Mouse (Mus musculus): ENCODE results near the gene Pdzk1ip1.

Pdzk1ip1 gene

DNA sequence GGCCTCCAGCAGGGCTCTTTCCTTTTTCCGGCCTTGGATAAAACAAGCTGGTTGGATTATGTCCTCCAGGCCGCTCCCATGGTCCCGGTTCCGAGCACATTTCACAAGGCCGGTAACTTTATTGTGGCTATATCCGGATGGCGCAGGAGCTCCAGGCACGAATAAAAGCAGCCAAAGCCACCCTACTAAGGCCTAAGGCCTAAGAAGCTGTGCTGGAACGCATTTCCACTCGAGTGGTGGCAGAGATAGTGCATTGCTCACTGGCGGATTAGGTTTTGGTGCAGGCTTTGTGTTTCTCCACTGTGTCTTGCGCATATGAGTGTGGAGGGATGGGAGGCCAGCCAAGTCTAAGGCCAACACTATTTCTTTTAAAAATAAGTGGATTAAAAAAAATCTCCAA, 28.6 kb upstream of the Pdzk1ip1 start:
- Histone ChIP-seq H3K27me3 (ENCODE audit: control insufficient read depth, insufficient read depth, low read length, poor library complexity, severe bottlenecking) (no peaks in the 10 kb centered on the region; the same call in none of the 2 replicates), H3K36me3 (ENCODE audit: control insufficient read depth, insufficient read depth, low read length, poor library complexity, severe bottlenecking) (no peaks in the 10 kb centered on the region)
- DNase-seq (ENCODE audit: low read depth, low spot score): no peak

- no peak for DNase-seq (ENCODE audit: low read depth, low spot score)
- H3K36me3 ChIP-seq (ENCODE audit: control insufficient read depth, insufficient read depth, low read length, poor library complexity, severe bottlenecking): no peaks in the 10 kb centered on the region
- no peaks in the 10 kb centered on the region; the same call in none of the 2 replicates for H3K27me3 ChIP-seq (ENCODE audit: control insufficient read depth, insufficient read depth, low read length, poor library complexity, severe bottlenecking)
Observed at GRCm38 (mm10) chr4:115060753-115061152, 27.8 kb upstream of the Pdzk1ip1 start.

- Histone ChIP-seq H3K27me3 (ENCODE audit: control insufficient read depth, insufficient read depth, low read length, poor library complexity, severe bottlenecking) (no peaks in the 10 kb centered on the region; the same call in 1 of the 2 replicates), H3K36me3 (ENCODE audit: control insufficient read depth, insufficient read depth, low read length, poor library complexity, severe bottlenecking) (no peaks in the 10 kb centered on the region)
- DNase-seq (ENCODE audit: low read depth, low spot score): no peak
Observed at GRCm38 (mm10) chr4:115062540-115062874, 26.0 kb upstream of the Pdzk1ip1 start.

GRCm38 (mm10) chr4:115062875-115063517, 25.5 kb upstream of the Pdzk1ip1 start:
- Histone ChIP-seq H3K27me3 (ENCODE audit: control insufficient read depth, insufficient read depth, low read length, poor library complexity, severe bottlenecking) (no peaks in the 10 kb centered on the region; the same call in 1 of the 2 replicates), H3K36me3 (ENCODE audit: control insufficient read depth, insufficient read depth, low read length, poor library complexity, severe bottlenecking) (no peaks in the 10 kb centered on the region)
- DNase-seq (ENCODE audit: low read depth, low spot score): peak; percentile 23

DNA sequence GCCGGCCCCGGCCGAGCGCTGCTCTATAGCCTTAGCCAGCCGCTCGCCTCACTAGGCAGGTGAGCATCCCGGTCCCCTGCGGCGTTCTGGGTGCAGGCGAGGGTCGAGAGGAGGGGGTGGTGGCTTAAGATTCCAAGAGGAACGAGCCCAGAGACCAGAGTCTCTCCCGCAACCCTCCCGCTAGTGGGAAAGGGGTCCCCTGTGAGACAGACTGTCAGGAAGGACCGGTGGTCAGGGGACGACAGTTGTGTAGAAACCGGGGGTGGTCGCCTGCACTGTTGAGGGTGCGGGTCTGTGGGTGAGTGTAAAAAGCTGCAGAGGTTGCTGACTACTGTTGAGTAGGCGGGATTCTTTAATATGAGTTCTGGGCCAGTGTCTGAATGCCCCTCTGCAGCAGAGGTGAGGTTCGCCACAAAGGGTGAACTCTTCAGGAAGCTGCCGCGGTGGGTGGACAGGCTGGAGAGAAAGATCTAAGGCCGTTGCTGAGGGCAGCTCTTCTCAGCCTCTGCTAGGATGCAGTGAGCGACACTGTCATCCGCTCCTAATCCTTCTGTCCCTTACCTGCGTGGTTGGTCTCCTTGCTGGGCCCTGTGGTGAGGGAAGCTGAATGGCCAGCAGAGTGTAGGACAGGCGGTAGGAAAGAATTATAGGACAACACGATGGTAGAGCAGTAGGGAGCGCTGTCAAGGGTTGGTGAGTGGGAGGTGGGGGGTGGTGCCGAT, 24.8 kb upstream of the Pdzk1ip1 start:
- no peaks in the 10 kb centered on the region; the same call in 1 of the 2 replicates for H3K27me3 ChIP-seq (ENCODE audit: control insufficient read depth, insufficient read depth, low read length, poor library complexity, severe bottlenecking)
- H3K36me3 ChIP-seq (ENCODE audit: control insufficient read depth, insufficient read depth, low read length, poor library complexity, severe bottlenecking): no peaks in the 10 kb centered on the region

DNA sequence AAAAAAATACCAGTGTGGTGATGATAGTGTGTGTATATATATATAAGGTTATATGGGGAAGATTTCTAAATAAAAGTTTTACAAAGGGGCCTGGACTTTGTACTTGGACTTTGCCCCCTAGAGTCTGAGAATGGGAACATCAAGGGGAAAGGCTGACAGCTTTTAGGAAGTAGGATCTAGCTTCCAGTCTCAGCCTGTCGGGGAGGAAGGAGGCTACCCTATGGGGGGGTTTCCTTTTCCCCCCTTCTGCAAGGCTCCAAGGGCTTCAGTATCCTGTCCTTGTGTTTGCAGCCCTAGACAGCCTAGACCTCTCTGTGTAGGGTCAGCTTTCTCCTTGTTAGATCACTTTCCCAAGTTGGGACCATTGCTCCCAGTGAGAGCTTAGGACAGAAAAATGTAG, 16.8 kb upstream of the Pdzk1ip1 start:
- DNase-seq (ENCODE audit: low read depth, low spot score): no peak
- H3K36me3 ChIP-seq (ENCODE audit: control insufficient read depth, insufficient read depth, low read length, poor library complexity, severe bottlenecking): no peaks in the 10 kb centered on the region
- H3K27me3 ChIP-seq (ENCODE audit: control insufficient read depth, insufficient read depth, low read length, poor library complexity, severe bottlenecking): no peaks in the 10 kb centered on the region

More for the DNA sequence above, 24.8 kb upstream of the Pdzk1ip1 start:
- DNase-seq (ENCODE audit: low read depth, low spot score): no peak

DNA sequence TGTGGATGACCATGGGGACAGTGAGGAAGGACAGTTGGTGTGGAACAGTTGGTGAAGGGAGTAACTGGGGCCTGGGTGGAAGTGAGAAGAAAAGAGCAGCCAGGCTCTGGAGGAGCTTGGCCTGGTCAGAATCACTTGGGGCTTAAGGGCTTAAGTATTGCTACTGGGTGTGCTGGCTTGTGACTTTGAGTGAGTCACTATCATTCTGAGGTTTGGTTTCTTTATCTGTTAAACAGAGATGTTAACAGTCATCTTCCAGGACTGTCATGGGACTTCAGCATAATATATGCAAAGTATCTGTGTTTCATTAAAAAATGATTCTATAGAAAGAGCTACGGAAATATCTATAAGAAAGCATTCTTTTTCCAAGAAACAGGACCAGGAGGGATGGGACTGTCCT, 13.7 kb upstream of the Pdzk1ip1 start:
- H3K27me3 ChIP-seq (ENCODE audit: control insufficient read depth, insufficient read depth, low read length, poor library complexity, severe bottlenecking): no peaks in the 10 kb centered on the region
- no peaks in the 10 kb centered on the region for H3K36me3 ChIP-seq (ENCODE audit: control insufficient read depth, insufficient read depth, low read length, poor library complexity, severe bottlenecking)
- no peak for DNase-seq (ENCODE audit: low read depth, low spot score)

DNA sequence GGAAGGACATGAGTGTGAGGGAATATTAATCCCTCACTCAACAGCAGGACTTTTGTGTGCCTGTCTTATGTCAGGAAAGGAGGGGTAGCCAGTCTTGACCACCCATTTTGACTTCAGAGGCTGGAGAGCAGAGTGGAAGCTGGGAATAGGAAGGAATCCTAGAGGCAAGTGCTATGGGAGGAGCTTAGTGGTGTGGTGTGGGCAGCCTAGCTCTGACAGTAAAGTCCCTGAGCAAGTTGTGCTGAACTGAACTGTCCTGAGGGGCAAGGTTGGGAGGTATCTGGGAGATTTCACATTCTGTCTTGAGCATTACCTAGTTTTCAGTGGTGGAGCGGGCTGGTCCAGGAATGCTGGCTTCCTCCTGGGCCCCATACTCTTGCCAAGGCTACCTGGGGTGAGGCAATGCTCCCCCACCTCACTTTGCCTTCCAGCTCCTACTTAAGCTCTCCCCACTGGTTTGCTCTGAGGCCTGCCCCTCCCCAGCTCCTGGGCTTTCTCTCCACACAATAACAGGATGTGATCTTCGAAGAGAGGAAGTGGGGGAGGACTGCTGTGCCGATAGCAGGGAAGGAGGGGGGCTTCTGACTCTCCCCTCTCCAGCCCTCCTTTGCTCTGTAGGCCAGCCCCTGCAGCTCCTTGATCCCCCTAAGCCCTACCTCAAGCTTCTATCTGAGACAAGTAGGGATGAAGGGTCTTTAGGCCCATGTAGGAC, 13.1 kb upstream of the Pdzk1ip1 start:
- no peaks in the 10 kb centered on the region for H3K27me3 ChIP-seq (ENCODE audit: control insufficient read depth, insufficient read depth, low read length, poor library complexity, severe bottlenecking)
- DNase-seq (ENCODE audit: low read depth, low spot score): no peak
- no peaks in the 10 kb centered on the region for H3K36me3 ChIP-seq (ENCODE audit: control insufficient read depth, insufficient read depth, low read length, poor library complexity, severe bottlenecking)

- DNase-seq (ENCODE audit: low read depth, low spot score): no peak
- no peaks in the 10 kb centered on the region for H3K27me3 ChIP-seq (ENCODE audit: control insufficient read depth, insufficient read depth, low read length, poor library complexity, severe bottlenecking)
- no peaks in the 10 kb centered on the region for H3K36me3 ChIP-seq (ENCODE audit: control insufficient read depth, insufficient read depth, low read length, poor library complexity, severe bottlenecking)
Observed at GRCm38 (mm10) chr4:115078892-115079820, 9.4 kb upstream of the Pdzk1ip1 start.

DNA sequence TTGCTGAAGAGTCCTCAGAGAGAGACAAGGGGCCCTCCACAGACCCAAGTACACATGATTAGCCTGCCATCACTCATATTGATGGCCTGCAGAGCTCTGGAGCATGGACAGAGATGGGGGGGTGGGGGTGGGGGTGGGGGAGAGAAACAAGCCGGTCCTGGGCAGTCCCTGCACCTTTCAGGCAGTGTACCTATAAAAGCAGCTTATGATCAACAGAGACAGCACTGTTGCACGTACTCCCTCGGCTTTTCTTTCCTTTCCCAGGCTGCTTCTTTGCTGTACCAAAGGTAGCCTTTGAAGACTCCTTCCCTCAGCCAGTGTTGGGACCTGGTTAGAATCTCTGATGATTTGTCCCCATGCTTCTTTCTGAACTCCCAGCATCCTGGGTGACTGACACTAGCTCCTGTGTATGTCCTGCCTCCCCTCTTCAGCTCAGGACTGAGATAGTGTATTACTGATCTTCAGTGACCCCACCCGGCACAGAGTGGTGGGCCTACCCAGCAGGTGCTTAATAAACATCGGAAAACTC, 8.6 kb upstream of the Pdzk1ip1 start:
- no peaks in the 10 kb centered on the region for H3K36me3 ChIP-seq (ENCODE audit: control insufficient read depth, insufficient read depth, low read length, poor library complexity, severe bottlenecking)
- no peak for DNase-seq (ENCODE audit: low read depth, low spot score)
- H3K27me3 ChIP-seq (ENCODE audit: control insufficient read depth, insufficient read depth, low read length, poor library complexity, severe bottlenecking): no peaks in the 10 kb centered on the region

DNA sequence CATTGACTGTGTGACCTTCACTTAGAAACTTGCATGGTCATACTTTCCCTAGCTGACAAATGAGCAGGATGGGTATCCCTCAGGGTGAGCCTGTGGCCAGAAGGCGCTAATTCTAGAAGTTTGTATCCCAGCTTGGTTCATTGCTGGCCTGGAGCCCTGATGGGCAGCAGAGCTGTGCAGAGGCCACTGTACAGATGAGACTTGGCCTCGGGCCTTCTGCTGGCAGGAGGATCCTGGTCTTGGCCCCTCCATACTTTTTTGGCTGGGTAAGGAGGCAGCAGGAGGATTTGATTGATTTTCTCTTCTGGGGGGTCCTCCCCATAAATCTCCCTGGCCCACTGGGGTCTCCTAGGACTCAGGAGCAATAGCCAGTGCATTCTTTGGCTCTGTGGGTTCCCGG, 5.5 kb upstream of the Pdzk1ip1 start:
- Histone ChIP-seq H3K27me3 (ENCODE audit: control insufficient read depth, insufficient read depth, low read length, poor library complexity, severe bottlenecking) (no peaks in the 10 kb centered on the region), H3K36me3 (ENCODE audit: control insufficient read depth, insufficient read depth, low read length, poor library complexity, severe bottlenecking) (no peaks in the 10 kb centered on the region)
- DNase-seq (ENCODE audit: low read depth, low spot score): no peak

DNA sequence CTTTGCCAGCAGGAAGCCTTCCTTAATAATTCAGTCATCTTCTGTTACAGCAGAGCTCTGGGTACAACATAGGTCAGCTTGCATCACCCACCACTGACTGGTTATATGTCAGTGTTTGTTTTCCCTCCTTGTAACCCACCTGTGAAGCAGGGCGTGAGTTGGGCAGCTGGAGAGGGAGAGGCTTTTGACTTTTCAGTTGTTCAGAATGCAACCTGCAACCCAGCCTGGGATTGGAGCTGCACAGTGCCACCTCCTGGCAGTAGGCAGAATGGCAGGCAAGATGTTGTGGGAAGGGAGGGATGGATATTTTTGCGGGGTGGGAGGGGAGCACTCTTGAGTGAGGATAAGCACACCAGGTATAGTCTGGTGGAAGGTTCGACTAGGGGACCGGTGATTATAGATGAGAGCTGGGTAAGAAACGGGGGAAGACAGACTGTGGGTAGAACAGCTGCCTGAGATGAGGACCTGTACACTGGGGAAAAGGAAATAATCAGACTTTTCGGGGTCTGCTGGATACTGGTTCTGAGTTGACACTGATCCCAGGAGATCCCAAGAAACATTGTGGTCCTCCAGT, 2.9 kb upstream of the Pdzk1ip1 start:
- peak; percentile 52 for DNase-seq (ENCODE audit: low read depth, low spot score)
- Histone ChIP-seq H3K36me3 (ENCODE audit: control insufficient read depth, insufficient read depth, low read length, poor library complexity, severe bottlenecking) (no peaks in the 10 kb centered on the region), H3K27me3 (ENCODE audit: control insufficient read depth, insufficient read depth, low read length, poor library complexity, severe bottlenecking) (no peaks in the 10 kb centered on the region)

- Histone ChIP-seq H3K36me3 (ENCODE audit: control insufficient read depth, insufficient read depth, low read length, poor library complexity, severe bottlenecking) (no peaks in the 10 kb centered on the region), H3K27me3 (ENCODE audit: control insufficient read depth, insufficient read depth, low read length, poor library complexity, severe bottlenecking) (no peaks in the 10 kb centered on the region)
- no peak for DNase-seq (ENCODE audit: low read depth, low spot score)
Observed at GRCm38 (mm10) chr4:115086257-115086656, 2.3 kb upstream of the Pdzk1ip1 start.
